Mouse (Mus musculus): ENCODE measurements at regions not wholly inside any gene's neighbourhood (a gene's known extent, or its start where the extent isn't known, plus 50 kb on each side); places are given as distances from the start of the nearest gene placed in this dataset.

DNA sequence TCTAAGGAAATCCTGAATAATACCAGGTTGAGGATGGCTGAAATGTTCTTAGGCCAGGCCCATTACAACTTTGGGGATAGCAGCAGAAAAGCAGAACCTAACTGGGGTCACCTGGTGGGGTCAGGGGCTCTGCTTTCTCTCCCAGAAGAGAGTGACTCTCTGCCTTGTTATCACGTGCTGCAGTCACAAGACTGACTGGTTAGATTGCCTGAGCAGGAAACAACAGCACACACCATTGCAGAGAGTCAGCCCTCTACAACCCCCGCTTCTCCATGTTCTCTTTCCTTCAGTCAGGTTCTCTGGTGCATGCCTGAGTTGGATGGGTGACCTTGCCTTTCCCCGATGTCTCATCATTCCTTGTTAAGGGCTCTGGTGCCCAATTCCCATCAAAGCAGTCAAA lies 91.2 kb upstream of the Hsd17b12 start:
- DNase-seq (ENCODE audit: low read depth), result no peak

DNA sequence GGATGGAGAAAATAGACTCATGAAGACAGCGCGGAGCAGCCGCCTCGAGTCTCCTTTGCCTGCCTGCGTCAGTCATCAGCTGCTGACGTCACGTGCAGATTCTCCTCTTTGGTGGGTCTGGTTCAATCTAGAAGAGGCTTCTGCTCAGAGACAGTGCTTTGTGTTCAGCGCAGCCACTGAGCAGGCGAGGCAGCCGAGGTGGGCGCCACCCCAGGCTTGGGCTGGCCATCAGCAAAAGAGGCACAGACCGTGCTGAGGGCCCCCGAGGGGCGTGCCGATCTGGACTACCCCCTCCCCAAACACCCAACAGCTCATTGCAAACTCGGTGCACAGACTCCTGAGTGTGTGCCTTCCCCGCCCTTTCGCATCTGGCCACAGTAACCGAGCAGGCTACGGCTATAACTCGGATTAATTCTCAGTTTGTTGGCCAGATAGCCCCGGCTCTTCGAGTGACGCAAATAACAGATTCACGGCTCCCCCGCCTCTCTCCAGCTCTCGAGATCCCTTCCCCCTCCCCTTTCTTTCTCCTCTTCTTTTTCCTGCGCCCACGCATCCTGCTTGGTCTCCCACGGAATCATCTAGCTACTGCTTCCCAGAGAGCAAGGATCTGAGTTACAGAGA lies 89.2 kb upstream of the Hsd17b12 start:
- no peak for DNase-seq (ENCODE audit: low read depth)

DNA sequence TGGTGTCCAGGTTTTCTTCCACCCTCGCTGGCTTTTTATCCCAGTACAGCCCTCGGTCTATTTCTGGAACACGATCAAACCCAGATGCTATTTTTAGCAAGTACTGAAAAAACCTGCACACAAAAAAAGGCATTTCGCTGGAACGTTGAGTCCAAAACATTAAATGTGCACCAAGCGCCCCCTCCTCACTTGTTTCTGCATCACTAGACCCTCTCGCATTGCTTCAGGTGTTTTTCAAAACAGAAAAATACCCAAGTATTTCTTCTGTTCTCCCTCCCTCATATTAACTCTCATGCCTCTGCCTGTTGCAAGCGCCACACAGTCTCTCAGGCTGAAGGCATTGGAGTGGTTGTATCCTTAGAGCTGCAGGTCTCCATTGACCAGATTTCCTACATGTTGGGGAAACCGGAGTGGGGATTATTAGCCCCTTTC lies 88.4 kb upstream of the Hsd17b12 start:
- no peak for DNase-seq (ENCODE audit: low read depth)

DNA sequence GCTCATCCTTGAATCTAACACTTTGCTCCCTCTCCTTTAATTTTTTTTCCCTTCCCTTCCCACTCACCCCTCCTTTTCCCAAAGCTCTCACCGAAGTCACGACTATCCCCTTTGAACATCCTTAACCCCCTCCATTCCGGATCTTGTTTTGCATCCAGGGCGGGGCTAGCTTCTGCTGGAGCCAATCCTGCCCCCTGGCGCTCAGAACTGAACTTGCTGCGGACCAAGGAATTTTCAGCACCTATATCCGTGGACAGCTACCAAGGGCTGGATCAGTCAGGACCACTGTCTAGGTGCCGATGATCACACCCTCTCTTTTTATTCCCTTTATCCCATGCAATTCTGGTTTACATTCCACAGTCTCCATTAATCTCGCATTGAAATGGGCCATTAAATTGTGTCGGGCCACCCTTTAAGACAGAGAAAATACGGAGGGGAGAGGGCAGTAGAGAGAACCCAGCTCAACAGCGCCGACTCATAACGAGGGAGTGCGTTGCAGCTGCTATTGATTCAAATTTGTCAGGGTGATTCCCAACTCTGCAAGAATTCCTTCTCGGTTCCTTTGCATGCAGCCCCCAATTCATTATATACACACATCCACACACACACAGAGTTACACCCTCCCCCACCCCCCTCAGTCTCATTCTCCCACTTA lies 87.7 kb upstream of the Hsd17b12 start:
- DNase-seq (ENCODE audit: low read depth), result peak; percentile 74

DNA sequence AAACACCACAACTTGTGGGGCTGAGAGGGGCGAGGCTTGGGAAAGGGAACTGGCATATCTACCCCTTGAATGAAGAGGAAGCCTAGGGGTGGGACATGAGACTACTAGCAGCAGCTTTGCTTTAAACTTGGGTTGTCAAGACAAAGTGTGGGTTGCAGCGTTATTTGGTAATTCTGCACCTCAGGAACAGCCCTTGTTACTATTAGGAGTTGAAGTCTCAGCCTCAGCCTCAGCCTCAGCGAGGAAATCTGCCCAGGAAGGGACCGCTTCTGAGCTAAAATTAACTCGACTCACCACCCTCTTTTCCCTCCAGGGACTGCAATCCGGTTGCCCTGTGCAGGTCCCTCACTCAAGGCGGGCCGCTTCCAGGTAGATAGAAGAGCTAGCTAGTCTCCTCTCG lies 86.4 kb upstream of the Hsd17b12 start:
- DNase-seq (ENCODE audit: low read depth), result no peak

DNA sequence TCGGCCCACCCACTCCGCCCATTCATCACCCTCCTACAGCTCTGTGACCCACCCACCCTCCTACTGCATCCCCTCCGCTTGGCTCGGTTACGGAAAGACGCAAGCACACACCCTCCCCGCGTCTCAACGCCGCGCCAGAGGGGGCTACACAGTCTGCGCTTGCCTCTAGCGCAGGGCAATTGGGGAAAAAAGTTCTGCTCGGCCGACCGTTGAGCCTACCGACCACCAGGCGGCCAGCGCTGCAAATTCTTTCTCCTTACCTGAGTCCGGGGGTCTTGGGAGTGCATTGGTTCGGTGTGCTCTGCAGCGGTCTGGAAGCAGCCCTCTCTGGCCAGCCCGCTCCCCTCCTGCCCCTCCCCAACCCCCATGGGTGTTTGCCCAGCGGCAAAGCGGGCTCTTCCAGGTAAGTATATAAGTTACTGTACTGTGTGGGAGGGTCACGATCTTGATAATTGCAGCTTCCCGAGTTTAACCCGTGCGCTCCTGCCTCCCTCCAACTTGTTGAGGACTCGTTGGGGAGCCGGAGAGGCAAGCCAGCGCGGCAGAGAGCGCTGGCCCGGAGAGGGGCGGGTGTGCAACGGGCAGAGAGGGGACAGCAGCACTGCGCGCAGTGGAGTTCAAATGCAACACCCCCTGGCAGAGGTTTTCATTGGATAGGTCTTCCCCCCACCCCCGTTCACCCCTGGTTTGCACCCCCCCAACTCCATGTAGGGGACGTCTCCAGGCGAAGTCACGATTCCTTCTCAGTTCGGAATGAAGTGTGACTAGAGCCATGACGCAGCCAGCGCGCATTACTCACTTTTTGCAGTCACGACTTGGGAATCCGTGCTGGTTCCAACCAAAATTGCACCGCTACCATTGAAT lies 85.5 kb upstream of the Hsd17b12 start:
- no peak for DNase-seq (ENCODE audit: low read depth)

DNA sequence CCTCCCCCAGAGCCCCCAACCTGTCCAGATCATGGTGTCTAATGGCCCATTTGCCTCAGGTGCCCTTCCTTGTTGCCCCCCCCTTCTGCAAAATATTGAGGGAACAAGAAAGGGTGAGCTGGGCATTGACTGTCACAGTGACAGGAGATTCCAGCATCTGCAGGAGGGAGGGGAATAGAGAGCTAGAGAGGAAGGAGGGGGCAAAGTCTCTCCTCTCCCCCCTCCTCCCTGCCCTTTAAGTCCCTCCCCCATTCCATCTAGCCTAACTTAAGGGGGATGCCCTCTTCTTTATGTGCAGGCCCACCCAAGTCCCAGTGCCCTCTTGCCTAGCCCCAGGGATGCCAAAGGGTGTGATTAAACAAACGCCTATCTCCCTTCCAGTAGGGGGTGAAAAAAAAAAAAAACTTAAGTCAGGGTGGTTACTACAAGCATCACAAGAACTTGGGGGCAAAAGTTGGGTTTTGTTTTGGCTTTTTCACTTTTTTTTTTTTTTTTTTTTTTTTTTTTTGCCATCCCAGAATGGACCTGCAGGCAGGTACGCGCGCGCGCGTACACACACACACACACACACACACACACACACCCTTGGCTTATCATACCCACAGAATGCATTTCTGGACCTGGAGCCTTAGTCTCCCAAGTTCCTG lies 84.8 kb upstream of the Hsd17b12 start:
- DNase-seq (ENCODE audit: low read depth), result no peak

DNA sequence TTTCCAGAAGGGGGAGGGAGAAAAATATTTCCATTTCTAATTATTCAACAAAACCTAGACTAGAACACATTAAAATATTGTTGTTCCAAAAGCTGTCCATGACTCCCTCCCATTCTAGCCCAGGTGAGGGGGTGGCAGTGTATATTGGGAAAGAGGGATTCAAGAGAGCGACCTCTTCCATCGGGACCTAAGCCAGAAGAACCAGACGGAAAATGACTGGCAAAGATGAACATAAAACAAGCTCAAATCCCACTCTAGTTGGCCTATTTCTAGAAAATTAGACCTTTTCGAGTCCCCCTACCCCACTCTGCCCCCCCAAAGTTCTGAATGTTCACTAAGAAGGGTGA lies 84.3 kb upstream of the Hsd17b12 start:
- DNase-seq (ENCODE audit: low read depth), result no peak

DNA sequence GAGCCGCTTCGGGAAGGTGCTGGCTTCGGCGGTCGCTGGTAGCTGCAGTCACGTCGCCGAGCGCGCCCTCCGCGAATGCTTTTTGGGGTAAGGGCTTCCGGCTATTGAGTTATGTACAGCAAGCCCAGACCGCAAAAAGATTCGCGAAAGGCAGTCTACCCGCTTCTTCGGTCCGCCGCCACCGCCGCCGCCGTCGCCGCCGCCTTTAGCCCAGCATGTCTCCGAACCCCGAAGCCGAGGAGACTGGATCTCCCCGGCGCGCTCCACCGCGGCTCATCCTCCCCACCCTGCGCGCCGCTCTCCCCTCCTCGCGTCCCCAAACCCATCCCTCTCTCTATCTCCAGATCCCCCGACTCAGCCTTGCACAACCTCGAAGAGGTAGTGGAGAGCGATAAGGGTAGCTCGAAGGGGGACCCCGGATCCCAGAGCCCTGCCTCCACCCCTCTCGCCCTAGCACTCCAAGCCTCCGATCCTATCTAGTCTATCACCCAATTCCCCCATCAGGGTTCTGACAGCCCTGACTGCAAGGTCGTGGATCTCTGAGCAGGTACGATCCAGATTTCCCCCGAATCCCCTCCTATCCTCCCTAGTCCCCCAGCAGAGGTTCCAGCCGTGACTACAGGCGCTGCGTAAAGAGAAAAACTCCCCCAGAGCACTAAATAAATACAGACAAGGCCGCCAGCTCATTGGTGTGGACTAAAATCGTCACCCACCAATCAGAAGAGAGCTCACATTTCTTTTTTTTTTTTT lies 83.7 kb upstream of the Hsd17b12 start:
- no peak for DNase-seq (ENCODE audit: low read depth)

DNA sequence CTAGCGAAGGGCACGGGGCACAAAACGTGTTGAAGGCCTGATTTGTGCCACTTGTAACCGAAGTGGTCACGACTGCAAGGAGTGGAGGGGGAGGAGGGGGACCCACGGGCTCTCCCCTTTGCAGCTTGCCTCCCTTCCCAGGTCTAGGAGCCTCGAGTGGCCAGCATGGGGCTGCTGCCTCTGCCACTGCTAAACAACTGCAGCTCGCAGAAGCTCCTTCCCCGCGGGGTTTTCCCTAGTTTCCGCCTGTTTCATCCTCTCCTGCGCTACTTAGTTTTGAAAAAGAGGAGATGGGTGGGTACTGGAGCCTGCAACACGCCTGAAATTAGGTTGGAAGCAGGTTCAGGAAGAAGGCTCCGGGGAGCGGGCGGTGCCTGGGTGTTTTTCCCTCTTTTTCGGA lies 82.6 kb upstream of the Hsd17b12 start:
- no peak for DNase-seq (ENCODE audit: low read depth)

DNA sequence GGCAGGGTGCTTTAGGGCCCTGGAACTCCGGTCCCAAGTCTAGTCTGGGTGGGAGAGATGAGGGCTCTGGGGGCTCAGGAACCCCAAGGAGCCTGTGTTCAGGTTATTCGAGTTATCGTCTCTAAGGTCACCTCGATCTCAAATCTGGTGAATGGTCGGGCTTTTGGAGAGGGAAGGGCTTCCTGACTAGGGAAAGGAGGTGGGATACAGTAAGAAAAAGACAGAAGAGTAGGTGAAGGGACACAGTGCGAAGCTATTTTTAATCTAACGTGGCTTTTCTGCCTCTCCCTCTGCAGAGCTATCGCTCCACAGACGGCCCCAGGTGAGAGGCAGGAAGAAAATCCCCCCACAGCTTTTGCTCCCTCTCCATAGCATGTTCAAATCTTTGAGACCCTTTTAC lies 81.8 kb upstream of the Hsd17b12 start:
- DNase-seq (ENCODE audit: low read depth), result no peak

DNA sequence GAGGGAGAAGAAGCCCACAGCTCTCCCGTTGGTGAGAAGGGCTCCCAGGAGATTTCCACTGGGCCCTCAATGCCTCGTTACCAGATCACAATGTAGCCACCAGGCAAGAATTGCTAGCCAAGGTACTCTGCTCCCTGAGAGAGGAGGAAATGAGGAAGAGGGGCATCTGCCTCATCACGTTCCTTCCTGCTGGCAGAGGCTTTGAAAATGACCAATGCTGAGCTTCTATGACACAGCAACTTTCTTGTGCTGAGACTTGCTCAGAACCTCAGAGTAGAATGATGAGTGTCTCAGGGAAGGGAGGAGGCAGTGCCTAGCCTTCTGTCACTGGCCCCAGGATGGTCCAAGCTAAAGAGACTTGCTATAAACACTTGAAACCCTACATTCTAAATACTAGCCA lies 78.7 kb upstream of the Hsd17b12 start:
- DNase-seq (ENCODE audit: low read depth), result no peak

DNA sequence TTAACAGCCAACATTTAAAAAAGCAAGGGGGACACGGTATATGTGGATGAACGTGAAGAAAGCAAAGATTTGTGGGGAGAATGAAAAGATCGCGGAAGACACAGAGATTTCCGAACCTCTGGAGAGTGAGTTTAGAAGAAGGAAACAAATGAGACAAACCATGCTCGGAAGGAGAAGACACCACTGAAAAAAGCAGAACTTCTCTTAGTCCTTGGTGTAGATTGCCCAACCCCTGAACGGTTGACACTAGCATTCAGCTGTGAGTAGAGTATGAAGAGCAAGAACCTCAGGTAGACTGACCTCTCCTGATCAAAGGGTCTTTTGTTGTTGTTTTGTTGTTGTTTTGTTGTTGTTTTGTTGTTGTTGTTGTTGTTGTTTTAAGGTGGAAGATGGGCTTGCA lies 75.8 kb upstream of the Hsd17b12 start:
- DNase-seq (ENCODE audit: low read depth), result no peak

DNA sequence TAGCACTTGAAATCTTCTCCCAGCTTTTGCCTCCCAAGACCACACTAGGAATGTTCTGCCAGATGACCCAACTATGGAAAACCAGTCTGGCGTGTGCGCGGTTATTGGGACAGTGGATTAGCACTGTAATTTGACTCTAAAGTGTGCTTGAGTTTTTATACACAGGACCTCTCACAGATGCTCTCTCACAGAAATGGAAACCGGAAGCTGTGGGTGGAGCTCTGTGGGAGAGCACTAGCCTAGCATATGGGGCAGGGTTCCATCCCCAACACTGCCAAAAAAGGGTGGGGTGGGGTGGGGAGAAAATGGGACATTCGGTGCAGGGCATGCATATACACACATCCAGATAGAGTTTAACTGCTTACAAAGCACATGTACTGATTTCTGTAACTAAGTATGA lies 61.7 kb upstream of the Hsd17b12 start:
- peak; percentile 14 for DNase-seq (ENCODE audit: low read depth)

DNA sequence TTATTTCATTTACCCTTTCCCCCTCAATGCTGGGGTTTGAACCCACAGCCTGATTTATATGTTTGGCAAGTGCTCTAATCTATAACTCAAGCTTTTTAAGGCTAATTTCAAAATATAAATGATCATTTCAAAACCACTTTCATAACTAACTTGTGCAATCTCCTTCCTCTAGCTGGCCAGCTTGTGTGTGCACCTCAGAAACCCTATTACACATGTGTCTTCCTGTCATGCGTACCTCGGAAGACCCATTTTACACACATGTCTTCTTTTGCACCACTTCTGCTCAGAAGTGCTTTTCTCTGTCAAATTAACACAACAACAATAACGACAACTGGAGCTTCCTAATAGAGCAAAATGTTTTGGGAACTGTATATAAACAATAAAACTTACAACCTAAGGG lies 59.7 kb upstream of the Hsd17b12 start:
- DNase-seq (ENCODE audit: low read depth), result no peak

DNA sequence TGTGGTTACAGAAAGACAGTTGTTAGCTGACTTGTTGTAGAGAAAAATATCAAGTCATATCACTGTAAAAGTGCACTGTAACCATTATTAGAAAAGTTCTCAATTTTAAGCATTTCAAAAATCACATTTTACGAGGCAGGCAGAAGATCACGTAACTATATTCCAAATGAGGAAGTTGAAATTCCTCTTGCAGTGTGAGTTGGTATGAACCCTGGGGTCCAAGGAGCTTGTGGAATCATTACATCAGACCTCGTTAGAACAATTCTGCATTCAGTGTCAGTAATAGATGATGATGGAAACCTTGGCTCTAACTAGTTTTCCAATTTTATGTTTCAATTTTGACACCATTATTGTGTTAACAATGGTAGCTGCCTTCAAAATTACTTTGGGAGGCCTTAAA lies 57.7 kb upstream of the Hsd17b12 start:
- DNase-seq (ENCODE audit: low read depth), result no peak

Data from induced T-regulatory cell, adult 2 months (primary cell).